Mouse (Mus musculus) WW6 (cell line): ENCODE measurements at regions not wholly inside any gene's neighbourhood (a gene's known extent, or its start where the extent isn't known, plus 50 kb on each side); places are given as distances from the start of the nearest gene placed in this dataset.
"Not testable (repeated sequence)": the region's sequence is repeated elsewhere in the genome, so short reads cannot be mapped to it uniquely, and the experiment has no call there.

Source experiments
- DNase-seq: peaks from one replicate; pipeline ENCODE4 v3.0.0-alpha.2; 2013; ENCODE audit warnings: low read depth, low spot score

DNA sequence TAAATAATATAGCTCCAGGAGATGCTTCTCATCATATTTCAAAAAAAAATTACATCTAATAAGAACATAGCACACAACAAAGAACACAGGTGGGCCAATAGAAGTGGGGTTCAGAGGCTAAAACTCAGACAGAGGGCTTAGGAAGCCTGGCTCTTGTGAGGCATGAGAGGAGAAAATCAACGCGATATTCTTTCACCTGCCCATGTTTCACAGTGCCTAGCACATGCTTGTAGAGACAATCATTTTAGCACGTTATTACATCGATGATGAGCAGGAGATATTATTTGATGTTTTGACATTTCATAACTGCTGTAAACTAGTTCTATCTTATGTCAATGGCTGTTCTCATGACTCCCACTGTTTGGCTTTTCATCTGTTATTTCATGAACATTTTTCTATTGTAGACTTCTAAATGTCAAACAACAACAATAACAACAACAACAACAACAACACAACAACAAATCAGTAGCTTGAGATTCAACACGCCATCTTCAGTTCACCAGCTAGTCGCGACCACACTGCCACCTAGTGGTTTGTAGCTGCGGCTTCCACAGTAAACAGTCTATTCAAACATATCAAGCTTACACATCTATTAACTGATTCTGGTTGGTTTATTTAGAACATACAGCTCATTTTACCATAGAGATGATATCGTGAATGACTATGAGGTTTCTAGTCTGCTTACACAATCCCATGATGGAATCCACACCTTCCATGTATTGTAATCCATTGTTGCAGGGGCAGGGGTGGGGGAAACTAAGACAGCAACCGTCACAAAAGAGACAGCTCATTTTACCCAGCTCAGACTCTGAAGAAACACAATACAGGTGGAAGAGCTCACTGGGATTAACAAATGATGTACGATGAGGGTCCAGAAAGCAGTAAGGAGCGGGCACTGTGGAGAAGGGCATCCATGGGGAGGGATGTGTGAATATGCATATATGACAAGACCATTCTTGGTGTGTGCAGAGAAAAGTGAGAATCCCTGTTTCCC lies 60.5 kb upstream of the Tmem200a start:
- DNase-seq, result peak; percentile 1

- no peak for DNase-seq
Observed at GRCm38 (mm10) chr10:26152586-26152985, 73.7 kb upstream of the Tmem200a start.

DNA sequence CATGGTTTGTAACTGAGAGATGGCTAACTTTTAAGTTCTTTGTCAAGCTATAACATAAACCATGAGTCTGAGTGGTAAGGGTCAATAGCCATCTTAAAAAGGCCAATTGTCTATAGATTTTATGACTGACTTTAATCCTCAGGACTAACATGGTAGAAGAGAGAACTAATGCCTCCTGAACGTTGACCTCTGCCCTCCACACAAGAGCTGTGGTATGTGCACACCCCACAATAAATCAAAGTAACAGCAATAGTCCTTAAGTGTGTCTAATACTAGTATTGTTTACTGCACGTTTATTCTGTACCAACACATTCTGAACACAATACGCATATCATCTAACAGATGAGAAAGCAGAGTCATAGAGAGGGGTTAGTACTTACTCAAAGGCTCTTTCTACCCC lies 70.7 kb upstream of the Samd3 start:
- DNase-seq, result no peak

GRCm38 (mm10) chr10:26161139-26161538 lies 68.4 kb upstream of the Samd3 start:
- DNase-seq, result not testable (repeated sequence)

DNA sequence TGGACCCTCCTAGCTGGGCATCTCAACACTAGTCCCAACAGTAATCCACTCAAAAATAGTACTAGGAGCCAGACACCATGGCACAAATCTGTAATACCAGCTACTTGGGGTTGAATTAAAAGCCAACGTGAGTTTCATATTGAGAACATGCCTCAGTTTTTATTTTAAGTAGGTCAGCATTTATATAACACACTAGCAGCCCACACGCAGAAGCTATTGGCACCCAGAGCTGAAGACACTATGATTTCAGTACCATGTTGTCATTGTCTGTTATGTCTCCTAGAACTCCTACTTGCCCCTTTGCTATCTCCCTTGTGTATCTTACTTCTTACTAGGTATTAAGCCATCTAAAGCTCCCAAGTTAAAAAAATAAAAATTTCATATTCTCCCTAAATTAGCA lies 65.0 kb upstream of the Samd3 start:
- no peak for DNase-seq

DNA sequence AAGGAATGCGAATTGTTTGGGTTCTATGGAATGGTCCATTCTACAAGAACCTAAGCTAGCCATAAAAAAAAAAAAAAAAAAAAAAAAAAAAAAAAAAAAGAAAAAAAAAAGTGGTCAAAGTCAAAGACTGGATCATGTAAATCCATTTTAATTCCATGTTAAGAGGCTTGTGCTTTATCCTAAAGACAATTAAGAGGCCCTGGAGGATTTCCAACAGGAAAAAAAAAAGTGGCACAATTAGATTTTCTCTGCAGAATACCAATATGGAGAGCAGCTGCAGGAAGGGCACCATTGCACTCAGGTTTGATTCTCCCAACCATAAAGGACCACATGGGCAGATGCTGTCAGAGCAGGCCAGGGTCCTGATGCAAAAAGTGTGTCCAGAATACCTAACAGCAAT lies 51.9 kb upstream of the Samd3 start:
- DNase-seq, result no peak

GRCm38 (mm10) chr10:26178356-26178755 lies 51.2 kb upstream of the Samd3 start:
- DNase-seq, result no peak
